Mouse (Mus musculus) erythroid progenitor cell, adult 5-6 weeks (primary cell): ENCODE measurements around the gene Itpr3. TPM values are rescaled to one million over a fixed set of nuclear protein-coding genes. Genes with fewer than 3 reads are reported as not detected.
A peak's percentile ranks its signal among the peaks of the same experiment; 100 is the strongest.

ENCODE experiments used
- ATAC-seq: replicated peaks from 2 replicates; pipeline ENCODE4 v1.8.0; 2016; ENCODE audit warnings: moderate number of reproducible peaks, mild to moderate bottlenecking, moderate TSS enrichment, inconsistent platforms; ENCODE audit not compliant: poor library complexity, low FRiP score, severe bottlenecking
- total RNA-seq, 2 experiments: library from RNA; stranded (forward) in 1 of 2; stranded (reverse) in 1 of 2; fragments of 150-400 nt in 1 of 2; fragments of 186-747, 209-891 nt in 1 of 2; gene quantifications; 2 replicates each; pipeline versions ENCODE4 v1.2.3 to v1.2.4; 2015 to 2017; ENCODE audit warnings: low replicate concordance in 2 of 2

Itpr3 gene
- total RNA-seq, 2 experiments from 2014 or later: 0.98 to 1.3 TPM

DNA sequence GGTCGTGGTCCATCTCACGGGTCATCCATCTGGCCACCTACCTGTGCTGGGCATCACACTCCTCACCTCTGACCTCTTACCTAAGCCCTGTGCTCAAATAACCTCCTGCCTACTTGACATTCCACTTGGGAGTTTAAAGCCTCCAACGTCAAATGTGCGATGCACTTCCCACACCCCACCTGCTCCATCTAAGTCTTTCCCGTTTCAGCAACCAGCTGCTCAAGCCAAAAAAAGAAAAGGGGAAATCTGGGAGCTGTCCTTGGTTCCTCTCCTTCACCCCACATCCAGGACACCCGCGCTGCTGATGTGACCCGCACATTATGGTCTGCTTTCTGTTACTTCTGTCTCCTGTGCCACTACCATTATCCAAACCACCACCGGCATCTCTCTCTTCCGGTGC, 75.1 kb downstream of the Itpr3 start:
- no peak for ATAC-seq

DNA sequence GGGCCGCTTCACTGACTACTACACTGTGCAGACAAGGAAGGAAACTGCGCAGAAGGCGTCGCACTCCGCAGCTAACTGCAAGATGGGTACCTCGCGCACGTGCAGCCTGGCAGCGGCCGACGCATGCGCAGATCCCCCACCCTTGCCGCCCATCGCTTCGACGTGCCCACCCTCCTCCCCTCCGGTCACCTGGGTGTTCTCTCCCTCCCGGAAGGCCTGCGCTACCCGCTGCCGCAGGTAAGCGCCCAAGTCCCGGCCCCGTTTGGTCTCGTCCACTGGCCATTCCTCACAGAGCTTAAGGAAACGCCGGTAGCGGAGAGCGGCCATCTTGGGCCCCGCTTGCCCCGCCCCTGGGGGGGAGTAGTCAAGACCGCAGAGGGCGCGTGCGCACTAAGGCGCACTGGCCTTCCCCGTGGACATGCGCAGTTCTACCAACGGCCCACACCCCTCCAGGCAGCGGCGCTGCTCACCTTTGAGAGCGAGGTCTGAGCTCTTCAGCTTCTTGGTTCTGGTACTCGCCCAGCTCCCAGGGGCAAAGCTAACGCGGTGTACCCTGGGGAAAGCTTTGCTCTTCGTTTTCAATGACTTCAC, 76.5 kb downstream of the Itpr3 start, which contains the start of gene Uqcc2:
TSS of gene Uqcc2 (minus strand) at position 366 of the 591 bp plus-strand sequence.
- peak; percentile 97 for ATAC-seq

DNA sequence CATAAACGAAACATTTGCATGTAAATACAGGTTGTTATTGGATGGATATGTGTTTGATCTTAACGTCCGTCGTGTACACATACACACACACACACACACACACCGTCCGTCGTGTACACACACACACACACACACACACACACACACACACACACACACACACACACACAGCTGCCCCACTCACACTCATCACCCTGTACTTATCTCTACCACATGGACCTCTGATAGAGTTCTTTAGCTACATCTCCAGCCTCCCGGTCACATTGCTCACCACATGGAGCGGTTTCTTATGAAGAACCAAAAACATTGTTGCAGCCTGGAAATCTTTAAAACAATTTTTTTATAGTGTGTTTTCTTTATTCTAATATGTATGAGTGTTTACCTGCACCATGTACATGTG, 77.1 kb downstream of the Itpr3 start:
- ATAC-seq: peak; percentile 37

- no peak for ATAC-seq
Observed at GRCm38 (mm10) chr17:27134715-27135114, 77.6 kb downstream of the Itpr3 start.

DNA sequence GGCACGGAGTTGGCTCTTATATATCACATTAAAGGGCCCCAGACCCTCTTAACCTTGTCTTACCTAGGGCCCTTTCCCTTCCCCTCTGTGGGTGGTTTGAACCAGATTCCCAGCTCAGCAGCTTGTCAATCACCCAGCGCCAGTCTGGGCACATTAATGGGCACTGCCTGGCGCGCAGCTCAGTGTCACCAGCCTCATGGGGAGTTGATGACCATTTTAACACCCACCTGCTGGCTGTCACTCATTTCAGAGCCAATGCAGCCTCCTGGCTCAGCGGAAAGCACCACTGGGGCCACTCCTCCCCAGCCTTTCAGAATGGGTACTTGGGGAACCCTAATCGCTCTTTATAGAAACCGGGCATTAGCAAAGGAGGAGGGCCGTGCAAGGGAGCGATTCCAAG, 81.3 kb downstream of the Itpr3 start:
- no peak for ATAC-seq

DNA sequence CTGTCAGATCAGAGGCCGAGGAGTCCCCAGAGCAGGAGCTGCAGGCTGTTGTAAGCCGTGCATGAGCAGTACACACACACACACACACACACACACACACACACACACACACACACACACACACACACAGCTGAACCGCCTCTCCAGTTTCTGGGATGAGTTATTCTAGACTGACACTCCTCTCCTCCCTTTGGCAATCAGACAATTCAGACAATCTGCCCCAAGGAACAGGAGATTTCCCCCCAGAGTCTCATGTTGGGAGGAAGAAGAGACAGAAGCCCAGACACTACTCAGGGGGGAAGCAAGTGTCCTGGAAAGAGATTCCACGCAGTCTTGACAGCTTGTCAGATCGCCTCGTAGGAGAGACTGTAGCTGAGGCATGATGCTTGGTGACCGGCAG, 82.2 kb downstream of the Itpr3 start:
- ATAC-seq: no peak

DNA sequence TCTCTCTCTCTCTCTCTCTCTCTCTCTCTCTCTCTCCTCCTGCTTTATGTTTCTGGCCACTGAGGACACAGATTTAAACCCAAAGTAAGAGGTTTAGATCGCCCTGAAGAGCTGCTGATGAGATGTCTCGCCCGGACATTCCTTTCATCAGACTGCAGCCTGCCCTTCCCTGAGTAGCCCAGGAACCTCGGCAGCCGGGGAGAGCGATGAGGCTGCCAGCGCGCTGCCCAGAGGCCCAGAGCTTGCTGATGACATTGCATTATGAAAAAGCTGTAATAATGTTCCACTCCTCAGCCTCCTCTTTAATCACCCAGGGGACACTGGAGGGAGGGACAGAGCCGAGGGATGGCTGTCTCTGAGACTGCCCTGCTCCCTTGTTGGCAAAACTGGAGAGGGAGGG, 83.2 kb downstream of the Itpr3 start:
- no peak for ATAC-seq

DNA sequence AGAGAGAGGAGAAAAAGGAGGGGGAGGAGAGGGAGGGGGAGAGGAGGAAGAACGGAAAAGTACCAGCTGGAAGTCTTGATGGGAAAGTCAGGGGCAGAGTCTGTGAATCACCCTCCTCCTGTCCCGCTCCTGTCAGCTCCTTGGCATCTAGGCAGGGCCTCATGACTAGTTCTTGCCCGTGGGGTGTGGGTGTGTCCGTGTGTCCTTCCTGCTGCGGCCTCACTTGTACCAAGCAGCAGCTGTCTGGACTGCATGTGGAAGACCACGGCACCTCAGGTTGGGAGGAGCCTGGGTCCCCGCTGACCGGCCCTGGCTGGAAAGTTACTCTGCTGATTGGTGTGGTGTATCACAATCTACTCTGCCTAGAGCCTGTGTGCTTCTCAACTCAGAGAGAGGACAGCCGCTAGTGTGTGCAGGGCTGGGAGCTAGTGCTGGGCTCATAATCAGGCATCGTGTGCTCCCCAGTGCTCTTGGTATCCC, 84.9 kb downstream of the Itpr3 start:
- ATAC-seq: no peak

- ATAC-seq: no peak
Observed at GRCm38 (mm10) chr17:27144152-27144551, 87.0 kb downstream of the Itpr3 start.

DNA sequence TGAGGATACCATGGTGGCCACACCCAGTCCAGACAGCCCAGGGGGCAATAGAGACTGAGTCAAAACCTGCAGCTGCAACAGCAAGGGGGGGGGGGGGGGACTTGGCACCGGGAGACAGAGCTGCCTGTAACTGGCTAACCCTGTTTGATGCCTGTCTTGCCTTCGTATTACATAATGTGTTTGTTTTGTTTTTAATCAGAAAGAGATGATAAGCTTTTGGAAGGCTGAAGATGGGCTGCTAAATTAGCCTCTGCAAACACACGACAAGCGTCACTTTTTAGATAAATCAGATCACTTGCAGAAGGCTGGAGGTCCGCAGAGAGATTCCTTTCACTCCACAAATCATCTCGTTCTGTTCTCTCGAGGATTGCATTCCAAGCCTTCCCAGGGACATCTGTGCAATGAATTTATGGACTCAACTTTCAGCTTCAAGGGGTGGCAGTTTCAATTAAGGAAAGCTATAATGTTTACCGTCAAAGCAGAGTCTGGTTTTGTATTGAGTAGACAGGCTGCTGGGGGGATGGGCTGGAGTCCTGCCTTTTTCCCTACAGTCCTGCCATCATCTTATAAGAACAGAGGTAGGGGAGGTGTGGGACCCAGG, 89.3 kb downstream of the Itpr3 start:
- no peak for ATAC-seq

DNA sequence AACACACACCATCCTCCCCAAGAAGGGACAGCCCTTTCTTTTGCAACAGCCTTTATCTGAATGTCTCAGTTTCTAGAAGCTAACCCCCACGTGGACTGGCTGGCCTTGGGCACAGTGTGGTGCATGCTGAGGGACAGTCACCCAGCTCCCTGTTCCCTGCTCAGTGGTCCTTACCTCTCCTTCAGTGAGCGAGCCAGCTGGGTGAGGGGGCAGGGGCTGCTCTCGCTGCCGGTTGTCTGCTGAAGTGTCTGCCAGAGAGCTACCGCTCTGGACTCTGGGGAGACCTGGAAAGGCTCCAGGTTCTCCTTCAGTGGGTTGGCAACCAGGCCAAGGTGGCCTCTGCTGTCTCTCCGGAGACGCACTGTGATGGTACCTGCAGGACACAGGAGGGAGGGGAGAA, 93.8 kb downstream of the Itpr3 start:
- ATAC-seq: no peak

GRCm38 (mm10) chr17:27151411-27151810, 94.3 kb downstream of the Itpr3 start:
- ATAC-seq: peak; percentile 64

- peak; percentile 79 for ATAC-seq
Observed at GRCm38 (mm10) chr17:27152976-27153723, 96.0 kb downstream of the Itpr3 start.

DNA sequence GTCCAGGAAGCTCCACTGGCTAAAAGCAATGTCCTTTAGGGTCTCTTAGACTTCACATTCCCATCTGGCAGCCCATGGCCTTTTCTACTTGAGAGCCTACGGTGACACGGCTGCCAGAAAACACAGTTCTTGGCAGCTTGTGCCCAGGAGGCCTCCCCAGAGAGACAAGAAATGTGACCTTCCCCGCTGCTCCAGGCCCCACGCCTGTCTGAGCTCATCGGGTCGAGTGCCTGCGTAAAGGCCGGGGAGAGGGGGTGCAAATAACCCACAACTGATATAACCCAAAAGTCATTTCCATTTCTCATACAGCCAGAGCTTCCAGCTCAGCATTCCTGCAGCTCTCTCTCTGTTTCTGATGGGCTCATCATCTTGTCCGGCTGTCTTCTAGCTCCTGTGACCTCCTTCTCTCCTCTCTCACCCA, 96.7 kb downstream of the Itpr3 start:
- no peak for ATAC-seq

DNA sequence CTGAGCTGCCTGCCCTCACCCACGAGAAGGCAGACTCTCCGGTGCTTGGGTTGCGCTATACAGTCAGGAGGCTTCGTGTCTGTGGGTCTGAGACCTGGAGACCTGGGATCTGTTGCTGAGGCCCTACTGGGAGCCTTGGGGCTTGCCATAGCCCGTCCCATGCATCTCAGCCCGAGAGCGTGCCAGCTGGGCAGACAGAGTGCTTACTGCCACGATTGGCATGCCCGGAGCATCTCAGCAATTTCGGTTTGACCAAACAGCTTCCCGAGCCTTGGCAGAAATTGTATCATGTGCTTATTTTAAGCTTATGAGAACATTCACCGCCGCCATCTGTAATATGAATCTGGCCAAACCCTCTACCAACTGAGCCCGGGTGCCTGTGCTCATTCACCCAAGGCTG, 97.2 kb downstream of the Itpr3 start:
- no peak for ATAC-seq

- no peak for ATAC-seq
Observed at GRCm38 (mm10) chr17:27154881-27155280, 97.8 kb downstream of the Itpr3 start.

- no peak for ATAC-seq
Observed at GRCm38 (mm10) chr17:27155752-27156151, 98.6 kb downstream of the Itpr3 start.

- ATAC-seq: no peak
Observed at GRCm38 (mm10) chr17:27158439-27158838, 101.3 kb downstream of the Itpr3 start.

DNA sequence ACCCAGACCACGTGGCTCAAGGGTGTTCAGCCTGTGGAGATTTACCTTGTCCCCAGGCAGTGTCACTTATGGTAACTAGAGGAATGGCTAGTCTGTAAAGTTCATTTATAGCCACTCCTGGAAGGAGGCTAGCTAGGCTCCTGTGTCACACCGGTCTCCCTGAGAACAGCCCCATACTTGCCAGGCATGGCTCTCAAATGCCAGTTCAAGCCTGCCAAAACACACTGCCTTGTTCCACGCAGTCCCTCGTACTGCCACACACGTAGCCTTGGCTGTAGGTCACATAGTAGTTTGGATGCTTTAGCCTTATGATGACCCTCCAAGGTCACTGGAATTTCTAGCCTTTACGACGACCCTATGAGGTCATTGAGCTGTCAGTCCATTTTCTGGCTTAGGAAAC, 102.1 kb downstream of the Itpr3 start:
- no peak for ATAC-seq

DNA sequence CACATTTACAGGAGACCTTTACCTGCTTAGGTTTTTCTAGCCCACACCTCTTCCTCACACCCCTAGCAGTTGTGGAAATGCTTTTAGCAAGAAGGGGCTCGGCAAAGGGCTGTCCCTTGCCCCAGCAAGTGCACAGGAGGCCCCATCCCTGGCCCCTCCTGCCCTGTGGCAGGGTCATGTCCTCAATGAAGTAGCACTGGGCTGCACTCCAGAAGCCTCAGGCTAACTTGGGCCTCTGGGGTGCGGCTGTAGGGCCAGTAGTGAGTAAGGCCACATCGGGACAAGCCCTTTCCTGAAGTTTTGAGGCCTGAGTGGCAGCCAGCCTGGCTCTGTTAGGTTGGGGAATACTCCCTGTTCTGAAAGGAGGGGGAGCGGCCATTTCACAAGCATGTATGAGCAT, 103.8 kb downstream of the Itpr3 start:
- ATAC-seq: no peak
